Mouse (Mus musculus) c-Kit-positive CD71-negative TER-119-negative erythroid progenitor cells, embryonic 14.5 days (primary cell): ENCODE measurements around the gene Raver2.
"Not testable (repeated sequence)": the region's sequence is repeated elsewhere in the genome, so short reads cannot be mapped to it uniquely, and the experiment has no call there.

Experiments used
- DNase-seq: peaks from one replicate; pipeline ENCODE4 v3.0.0-alpha.2; 2013; ENCODE audit warnings: low read depth

The Raver2 gene

GRCm38 (mm10) chr4:101068786-101069153 is at the start of gene Raver2:
Gene Raver2 (plus strand): TSS chr4:101068983.
- peak; percentile 20 for DNase-seq

- DNase-seq = no peak
These were observed 48.2 kb upstream of the Raver2 start, which contains the start of gene Gm10577 for GRCm38 (mm10) chr4:101020596-101020995. Gene Gm10577 (minus strand): TSS chr4:101020696.

GRCm38 (mm10) chr4:101026566-101026965 is 42.2 kb upstream of the Raver2 start:
- no peak for DNase-seq

GRCm38 (mm10) chr4:101026995-101027394 is 41.8 kb upstream of the Raver2 start:
- DNase-seq = no peak

- DNase-seq = no peak
These were observed 40.9 kb upstream of the Raver2 start for GRCm38 (mm10) chr4:101027852-101028411.

- no peak for DNase-seq
These were observed 35.7 kb upstream of the Raver2 start for GRCm38 (mm10) chr4:101033047-101033446.

- no peak for DNase-seq
These were observed 33.7 kb upstream of the Raver2 start for GRCm38 (mm10) chr4:101035131-101035530.

GRCm38 (mm10) chr4:101037156-101037555 is 31.6 kb upstream of the Raver2 start:
- no peak for DNase-seq

- DNase-seq = no peak
These were observed 25.1 kb upstream of the Raver2 start for GRCm38 (mm10) chr4:101043691-101044090.

GRCm38 (mm10) chr4:101044149-101044548 is 24.6 kb upstream of the Raver2 start:
- DNase-seq = no peak

- no peak for DNase-seq
These were observed 22.2 kb upstream of the Raver2 start for GRCm38 (mm10) chr4:101046576-101046975.

GRCm38 (mm10) chr4:101062146-101062545 is 6.6 kb upstream of the Raver2 start:
- DNase-seq = no peak

- DNase-seq = no peak
These were observed 2.4 kb upstream of the Raver2 start for GRCm38 (mm10) chr4:101066401-101066800.

- no peak for DNase-seq
These were observed 580 bp downstream of the Raver2 start for GRCm38 (mm10) chr4:101069154-101069971.

- DNase-seq = no peak
These were observed 2.8 kb downstream of the Raver2 start for GRCm38 (mm10) chr4:101071570-101071969.

GRCm38 (mm10) chr4:101076425-101076824 is 7.6 kb downstream of the Raver2 start:
- no peak for DNase-seq

- no peak for DNase-seq
These were observed 11.2 kb downstream of the Raver2 start for GRCm38 (mm10) chr4:101080016-101080415.

GRCm38 (mm10) chr4:101082176-101082888 is 13.5 kb downstream of the Raver2 start:
- DNase-seq = no peak

GRCm38 (mm10) chr4:101084863-101085262 is 16.1 kb downstream of the Raver2 start:
- DNase-seq = no peak

GRCm38 (mm10) chr4:101086040-101086439 is 17.3 kb downstream of the Raver2 start:
- DNase-seq = no peak

GRCm38 (mm10) chr4:101087721-101088120 is 18.9 kb downstream of the Raver2 start:
- no peak for DNase-seq

GRCm38 (mm10) chr4:101090630-101091029 is 21.8 kb downstream of the Raver2 start:
- DNase-seq = not testable (repeated sequence)

- no peak for DNase-seq
These were observed 24.5 kb downstream of the Raver2 start for GRCm38 (mm10) chr4:101093292-101093691.
